In genomic region chr14:54617897-54618365, GRCm38 (mm10) we compare ENCODE assay signal across 8 mouse cellular contexts. TPM values are rescaled to one million over a fixed set of nuclear protein-coding genes. Genes with fewer than 3 reads are reported as not detected.
DNase-seq lines count a peak whose midpoint lies in the region; ATAC-seq and TF ChIP-seq lines count a peak whose summit lies in the region.

Psmb5 (minus strand) TSS chr14:54618022.

- H3K9ac ChIP-seq in embryonic facial prominence, embryonic 15.5 days: peak within 1 kb of the TSS; percentile 86
- peak within 1 kb of the TSS; percentile 68 for H3K9ac ChIP-seq in limb, embryonic 15.5 days

- DNase-seq in 416B (ENCODE audit: low read depth): peak; percentile 98
- DNase-seq in heart, adult 8-10 months (ENCODE audit: low spot score): peak; percentile 85
- DNase-seq in kidney, adult 9 months: peak; percentile 93
- DNase-seq in monocyte, adult 2 months (ENCODE audit: low read depth in 1 of 2, low spot score in 2 of 2): peak; percentile 69 to 83
- DNase-seq in spleen, postnatal 36 days (ENCODE audit: low spot score in 2 of 2): peak; percentile 81 to 88

- WGBS in bone marrow, adult 2 months: under 1% methylated on average over 25 of the region's 25 CpGs
- WGBS in embryonic facial prominence, embryonic 15.5 days: under 1% methylated on average over 25 of the region's 25 CpGs
- under 1% methylated on average over 25 of the region's 25 CpGs for WGBS in limb, embryonic 15.5 days

- TF ChIP-seq CTCF in bone marrow, adult 2 months (IDR thresholded peaks at IDR 0.05; ENCODE audit: control insufficient read depth, insufficient read depth, low read length): no peak

- peak; percentile 75; the same call in 1 of the 2 replicates for TF ChIP-seq POLR2A in bone marrow, adult 2 months (IDR thresholded peaks at IDR 0.05; ENCODE audit: borderline replicate concordance, control insufficient read depth, low read depth, low read length)

- H3K4me3 ChIP-seq in bone marrow, adult 2 months (replicated peaks; ENCODE audit: control insufficient read depth, low read depth, low read length): peak within 1 kb of the TSS; percentile 80
- H3K4me3 ChIP-seq in embryonic facial prominence, embryonic 15.5 days (replicated peaks): peak within 1 kb of the TSS; percentile 81
- peak within 1 kb of the TSS; percentile 76 for H3K4me3 ChIP-seq in limb, embryonic 15.5 days

- ATAC-seq in embryonic facial prominence, embryonic 15.5 days (ENCODE audit: insufficient number of reproducible peaks, low FRiP score, low TSS enrichment, low read depth): peak; percentile 88
- ATAC-seq in limb, embryonic 15.5 days (ENCODE audit: insufficient number of reproducible peaks, low FRiP score, low TSS enrichment, low read depth): peak; percentile 83

- H3K4me1 ChIP-seq in bone marrow, adult 2 months (ENCODE audit: control insufficient read depth, insufficient read depth, low read length): no peaks in the 10 kb centered on the region
- peaks cover 11% of the 10 kb centered on the region for H3K4me1 ChIP-seq in embryonic facial prominence, embryonic 15.5 days
- H3K4me1 ChIP-seq in limb, embryonic 15.5 days: peaks cover 10% of the 10 kb centered on the region; the same call in 1 of the 2 replicates

- H3K27me3 ChIP-seq in embryonic facial prominence, embryonic 15.5 days: no peaks in the 10 kb centered on the region
- H3K27me3 ChIP-seq in limb, embryonic 15.5 days: no peaks in the 10 kb centered on the region

- peak within 1 kb of the TSS; percentile 59 for H3K4me2 ChIP-seq in embryonic facial prominence, embryonic 15.5 days (replicated peaks)
- peak within 1 kb of the TSS; percentile 64 for H3K4me2 ChIP-seq in limb, embryonic 15.5 days

- peak within 1 kb of the TSS; percentile 31 for H3K27ac ChIP-seq in bone marrow, adult 2 months (ENCODE audit: control insufficient read depth, insufficient read depth, low read depth, low read length, poor library complexity)
- H3K27ac ChIP-seq in embryonic facial prominence, embryonic 15.5 days (replicated peaks): peak within 1 kb of the TSS; percentile 77
- H3K27ac ChIP-seq in limb, embryonic 15.5 days: peak within 1 kb of the TSS; percentile 86

- no peaks in the 10 kb centered on the region for H3K9me3 ChIP-seq in embryonic facial prominence, embryonic 15.5 days (replicated peaks)
- no peaks in the 10 kb centered on the region for H3K9me3 ChIP-seq in limb, embryonic 15.5 days

- H3K36me3 ChIP-seq in embryonic facial prominence, embryonic 15.5 days: peaks cover 23% of the 10 kb centered on the region
- peaks cover 24% of the 10 kb centered on the region for H3K36me3 ChIP-seq in limb, embryonic 15.5 days

RNA-seq across cellular contexts. Expression of gene Psmb5, which starts in this region (rescaled TPM):
- polyA plus RNA-seq in bone marrow, adult 2 months (2011; ENCODE audit: insufficient read depth, insufficient read length, low replicate concordance, missing spikeins): 69.3 and 91.4 TPM in 2 replicates
- 364 and 368 TPM in 2 replicates for polyA plus RNA-seq in embryonic facial prominence, embryonic 15.5 days (2015; fragmentation: Nextera tagmentation; extraction: Ambion mirVana)
- 100 to 1,000 TPM; 177 to 185 (median 182) TPM for total RNA-seq in heart, adult 8-10 months (2022)
- 343 and 373 TPM in 2 replicates for polyA plus RNA-seq in limb, embryonic 15.5 days (2015; fragmentation: Nextera tagmentation; extraction: Ambion mirVana)

Comparison
In these comparisons a context has a peak if more than half of its experiments do, and no peak if none do; other contexts are left out.
1. Peak in every context shown above with its lines: DNase-seq, ATAC-seq, H3K4me3 ChIP-seq and H3K27ac ChIP-seq.
2. H3K27ac ChIP-seq: peak in every context shown above with its lines; median percentile 86 in limb, embryonic 15.5 days; 77 in embryonic facial prominence, embryonic 15.5 days; 31 in bone marrow, adult 2 months.